Mouse (Mus musculus) ES-E14 (cell line): ENCODE data around the gene Fcnb.

ENCODE experiments used
- CHD2 ChIP-seq: IDR thresholded peaks from 2 replicates; pipeline ENCODE4 v1.6.1; 2014; ENCODE audit warnings: mild to moderate bottlenecking, low read depth, low read length, inconsistent platforms
- HCFC1 ChIP-seq: IDR thresholded peaks from 2 replicates; pipeline ENCODE4 v1.6.1; 2012; ENCODE audit warnings: low read length, inconsistent platforms, borderline replicate concordance; ENCODE audit not compliant: insufficient read depth
- ZC3H11A ChIP-seq: IDR thresholded peaks from 2 replicates; pipeline ENCODE4 v1.6.1; 2012; ENCODE audit warnings: low read depth, mild to moderate bottlenecking, inconsistent platforms, low read length, borderline replicate concordance

- no peak for TF ChIP-seq HCFC1
- no peak for TF ChIP-seq CHD2
- TF ChIP-seq ZC3H11A, result no peak
Measured at GRCm38 (mm10) chr2:28117490-28118308, 33.0 kb upstream of the Fcnb start.
